Mouse (Mus musculus) CD4-positive naive resting alpha-beta T cell, adult 76 days (primary cell): ENCODE measurements around the gene Mlx. TPM values are rescaled to one million over a fixed set of nuclear protein-coding genes. Genes with fewer than 3 reads are reported as not detected.

ENCODE experiments used
- total RNA-seq: library from RNA; stranded (reverse); gene quantifications from one replicate; pipeline ENCODE4 v1.2.4, GENCODE M21; 2023

Gene Mlx
- 31.3 TPM for total RNA-seq

DNA sequence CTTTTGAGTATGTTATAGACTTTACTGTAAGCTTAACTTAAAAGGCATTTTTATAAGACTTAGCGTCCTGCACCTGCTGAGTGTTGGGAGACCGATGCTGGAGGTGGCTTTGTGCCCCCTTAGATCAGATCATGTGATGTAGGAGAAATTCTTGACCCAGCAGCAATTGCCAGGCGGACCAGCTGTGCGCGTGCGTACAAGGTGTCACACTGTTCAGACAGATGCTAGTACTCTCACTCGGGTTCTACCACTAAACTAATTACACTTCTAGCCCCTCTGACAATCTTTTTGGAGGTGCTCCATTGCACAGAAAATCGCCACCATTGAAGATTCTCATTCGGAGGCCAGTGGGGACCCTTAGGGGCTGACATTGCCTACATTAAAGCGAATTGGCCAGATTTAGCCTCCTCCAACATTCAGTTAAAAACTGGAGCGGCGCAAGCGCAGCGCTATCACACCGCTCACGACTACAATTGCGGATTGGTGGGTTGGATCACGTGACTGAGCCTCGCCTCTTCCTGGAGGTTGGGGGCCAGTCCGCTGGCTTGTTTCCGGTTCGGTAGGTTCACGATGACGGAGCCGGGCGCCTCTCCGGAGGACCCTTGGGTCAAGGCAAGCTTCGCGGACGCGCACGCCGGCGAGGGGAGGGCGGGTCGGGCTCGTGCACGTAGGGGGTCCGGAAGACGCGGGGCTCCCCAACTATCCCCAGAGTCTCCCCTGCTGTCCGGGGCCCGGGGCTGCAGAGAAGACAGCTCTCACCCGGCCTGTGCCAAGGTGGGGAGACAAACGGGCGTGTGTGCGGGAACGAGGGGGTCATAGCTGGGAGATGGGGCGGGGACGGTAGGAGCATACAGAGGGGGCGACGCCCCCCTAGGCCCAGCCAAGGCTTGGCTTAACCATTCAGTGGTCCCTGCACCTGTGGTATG lies at the start of gene Mlx:
Gene Mlx (plus strand): TSS at position 522 of the 926 bp plus-strand sequence.

DNA sequence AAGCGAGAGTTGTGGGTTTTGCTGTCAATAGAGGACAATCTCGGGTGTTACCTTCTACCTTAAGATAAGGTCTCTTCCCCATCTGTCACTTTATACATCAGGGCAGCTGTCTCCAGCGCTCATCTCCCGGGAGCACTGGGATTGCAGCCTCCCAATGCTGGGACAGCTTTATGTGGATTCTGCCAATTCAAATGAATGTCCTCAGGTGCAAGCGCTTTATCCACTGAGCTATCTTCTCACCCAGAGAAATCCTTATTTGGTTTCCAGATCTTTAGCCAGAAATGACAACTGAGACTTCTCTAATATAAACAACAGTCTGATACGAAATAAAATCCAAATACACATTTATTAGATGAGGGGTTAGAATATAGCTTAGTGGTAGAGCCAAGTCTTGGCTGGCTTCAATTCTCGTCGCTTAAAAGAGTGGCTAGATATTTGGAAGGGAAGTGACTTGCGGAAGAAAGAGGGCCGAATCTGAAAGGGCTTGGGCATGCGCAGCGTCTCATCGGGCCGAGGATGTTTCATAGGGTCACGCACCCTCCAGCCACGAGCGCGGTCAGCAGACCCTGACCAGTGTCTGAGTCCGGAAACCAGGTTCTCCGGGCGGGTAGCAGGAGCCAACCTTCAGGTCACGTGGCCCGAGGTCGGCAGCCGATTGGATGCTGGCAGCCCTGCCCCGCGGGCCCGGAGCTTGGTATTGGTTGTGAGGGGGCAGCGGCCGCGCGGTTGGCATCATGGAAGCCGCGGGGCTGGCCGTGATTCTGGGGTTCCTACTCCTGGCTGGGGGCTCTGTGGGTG lies 17.5 kb upstream of the Mlx start, which contains the start of gene Naglu:
Gene Naglu (plus strand): TSS at position 622 of the 798 bp plus-strand sequence.

DNA sequence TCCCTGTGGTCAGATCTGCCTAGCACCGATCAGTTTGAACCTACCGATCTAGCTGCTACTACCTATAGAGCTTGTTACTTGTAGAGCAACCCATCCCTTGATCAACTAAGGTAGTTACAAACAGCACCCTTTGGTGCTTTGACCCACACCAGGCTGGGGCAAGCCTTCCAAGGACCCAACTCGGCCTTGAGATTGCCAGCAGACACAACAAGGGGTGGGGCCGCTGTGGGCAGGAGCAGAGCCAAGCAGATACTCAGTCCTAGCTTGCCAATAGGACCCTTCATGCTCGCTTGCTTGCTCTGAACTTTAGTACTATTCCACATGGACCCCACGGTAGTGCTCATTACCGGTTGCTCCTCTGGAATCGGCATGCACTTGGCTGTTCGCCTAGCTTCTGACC lies 9.0 kb upstream of the Mlx start, which contains the start of gene Hsd17b1:
Gene Hsd17b1 (plus strand): TSS at position 291 of the 400 bp plus-strand sequence.

DNA sequence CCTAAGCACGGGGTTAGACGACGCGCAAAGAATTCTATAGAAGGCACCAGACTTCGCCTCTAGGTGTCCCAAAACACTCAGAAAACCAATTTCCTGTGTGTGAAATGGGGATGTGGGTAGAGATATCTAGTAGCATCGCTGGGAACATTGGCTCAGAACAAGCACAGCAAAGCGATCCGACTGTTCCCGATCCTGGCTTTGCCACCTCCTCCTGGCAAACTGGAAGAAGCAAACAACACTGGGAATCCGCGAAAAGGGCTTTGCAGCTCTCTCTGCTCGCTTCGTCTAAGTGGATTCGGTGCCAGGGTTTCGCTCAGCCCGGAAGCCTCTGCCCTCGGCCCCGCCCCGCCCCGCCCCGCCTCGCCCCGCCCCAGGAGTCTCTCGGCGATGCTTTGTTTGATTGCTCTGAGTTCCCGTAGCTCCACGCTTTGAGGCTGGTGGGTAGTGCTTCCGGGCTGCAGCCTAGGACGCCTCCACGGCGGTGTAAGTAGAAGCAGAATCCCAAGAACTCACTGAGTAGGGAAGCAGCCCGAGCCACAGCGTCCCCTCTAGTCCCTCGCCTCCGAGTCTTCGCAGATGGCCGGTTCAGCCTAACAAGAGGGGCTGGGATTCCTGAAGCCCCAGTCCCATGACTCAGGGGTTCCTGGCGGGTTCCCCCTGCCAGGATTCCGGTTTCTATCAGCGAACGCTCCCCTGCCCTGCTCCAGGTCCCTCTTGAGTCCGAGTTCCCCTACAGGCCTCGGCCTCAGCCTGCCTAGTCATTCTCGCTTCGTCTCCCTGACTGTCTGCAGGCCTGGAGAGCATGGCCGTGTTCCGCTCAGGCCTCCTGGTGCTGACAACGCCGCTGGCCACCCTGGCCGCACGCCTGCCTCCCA lies 4.6 kb upstream of the Mlx start, which contains the start of gene Coasy:
Gene Coasy (plus strand): TSS at position 358 of the 875 bp plus-strand sequence.

DNA sequence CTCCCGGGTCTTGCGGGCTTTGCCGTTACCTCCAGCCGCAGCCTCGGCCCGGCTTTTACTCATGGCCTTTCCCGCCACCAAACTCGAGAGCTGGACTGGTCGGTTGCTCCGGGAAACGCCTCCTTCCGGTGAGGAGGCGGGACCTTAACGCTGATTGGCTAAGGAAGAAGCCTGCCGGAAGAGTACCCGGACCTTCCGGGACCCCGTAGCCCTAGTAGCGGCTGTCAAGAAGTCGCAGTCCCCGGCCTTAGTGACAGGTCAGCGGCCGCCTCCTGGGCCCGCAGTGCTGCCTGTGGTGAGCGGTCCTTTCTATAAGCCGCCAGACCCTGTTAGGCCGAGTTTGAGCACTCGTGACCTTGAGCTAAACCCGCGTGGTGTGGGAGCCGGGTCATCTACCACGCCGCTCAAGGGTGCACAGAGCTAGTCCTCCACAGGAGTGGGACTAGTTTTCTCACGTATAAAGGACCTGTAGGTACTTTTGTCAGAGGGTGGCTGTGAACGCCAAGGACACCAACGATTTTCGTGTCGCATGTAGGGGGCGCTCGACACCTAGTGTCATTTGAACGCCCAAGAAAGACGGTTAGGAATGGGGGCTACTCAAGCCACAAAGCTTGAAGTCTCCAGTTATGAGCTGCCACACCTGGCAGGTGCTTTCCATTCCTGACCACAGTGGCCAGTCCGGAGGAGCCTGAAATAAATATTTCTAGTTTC lies 8.4 kb downstream of the Mlx start, which contains the start of gene Psmc3ip:
Gene Psmc3ip (minus strand): TSS at position 123 of the 711 bp plus-strand sequence.

DNA sequence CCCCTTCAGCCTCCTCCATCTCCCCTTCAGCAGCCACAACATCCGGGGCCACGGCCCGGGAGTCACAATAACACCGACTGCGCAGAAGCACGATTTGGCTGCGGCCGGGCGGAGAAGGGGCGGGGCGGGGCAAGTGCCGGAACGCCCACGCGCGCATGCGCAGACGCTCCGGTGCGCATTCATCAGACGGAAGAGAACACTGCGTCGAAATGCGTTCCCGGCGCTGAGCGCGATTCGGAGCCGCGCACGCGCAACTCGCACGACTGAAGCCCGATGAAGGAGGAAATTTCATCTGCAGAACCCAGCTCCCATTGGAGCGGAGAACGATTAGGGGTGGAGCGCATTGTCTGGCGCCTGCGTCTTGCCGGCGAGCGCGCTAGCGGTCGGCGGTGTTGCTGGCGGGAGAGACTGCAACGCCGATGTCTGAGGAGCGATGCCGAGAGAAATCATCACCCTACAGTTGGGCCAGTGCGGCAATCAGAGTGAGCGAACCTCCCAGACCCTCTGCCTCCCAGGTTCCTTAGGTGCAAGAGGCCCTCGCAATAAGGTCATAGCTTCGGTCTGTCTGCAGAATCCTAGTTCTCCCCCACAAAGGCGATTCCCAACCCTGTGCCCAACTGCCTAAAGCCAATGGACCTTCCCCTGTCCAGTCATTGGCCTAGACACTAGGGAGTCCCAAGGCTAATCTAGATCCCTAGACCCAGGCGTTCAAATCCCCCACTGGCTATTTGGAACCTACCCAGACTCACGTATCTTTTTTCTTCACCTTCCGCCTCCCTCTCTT lies 32.9 kb downstream of the Mlx start, which contains the start of the genes Retreg3 and Tubg1:
Gene Retreg3 (minus strand): TSS at position 133 of the 784 bp plus-strand sequence.
Gene Tubg1 (plus strand): TSS at position 178 of the 784 bp plus-strand sequence.

Other genes with a start within 250 kb of the Mlx start
- 172 TPM for gene Stat5b, start 236.6 kb upstream of the Mlx start, total RNA-seq
- 194 TPM for gene Stat5a, start 227.9 kb upstream of the Mlx start, total RNA-seq
- gene Stat3, start 147.7 kb upstream of the Mlx start, total RNA-seq, result 380 TPM
- 0.15 TPM for gene Cavin1, start 116.4 kb upstream of the Mlx start, total RNA-seq
- 7.9 TPM for gene Atp6v0a1, start 77.8 kb upstream of the Mlx start, total RNA-seq
- gene Naglu, start 17.3 kb upstream of the Mlx start, total RNA-seq, result 10.0 TPM
- not detected for gene Hsd17b1, start 8.9 kb upstream of the Mlx start, total RNA-seq
- gene Coasy, start 4.7 kb upstream of the Mlx start, total RNA-seq, result 11.0 TPM
- 1.8 TPM for gene Psmc3ip, start 8.2 kb downstream of the Mlx start, total RNA-seq
- 78.0 TPM for gene Retreg3, start 32.6 kb downstream of the Mlx start, total RNA-seq
- gene Tubg1, start 32.7 kb downstream of the Mlx start, total RNA-seq, result 12.4 TPM
- gene Tubg2, start 68.6 kb downstream of the Mlx start, total RNA-seq, result 1.7 TPM
- 0.32 TPM for gene Cntnap1, start 83.2 kb downstream of the Mlx start, total RNA-seq
- gene Plekhh3, start 84.1 kb downstream of the Mlx start, total RNA-seq, result 0.35 TPM
- gene Ccr10, start 88.2 kb downstream of the Mlx start, total RNA-seq, result not detected
- gene Ezh1, start 139.2 kb downstream of the Mlx start, total RNA-seq, result 72.5 TPM
- gene Ramp2, start 158.8 kb downstream of the Mlx start, total RNA-seq, result not detected
- gene Vps25, start 166.4 kb downstream of the Mlx start, total RNA-seq, result 73.4 TPM
- 1.8 TPM for gene Wnk4, start 173.3 kb downstream of the Mlx start, total RNA-seq
- gene Cntd1, start 191.7 kb downstream of the Mlx start, total RNA-seq, result not detected
- gene Coa3, start 191.8 kb downstream of the Mlx start, total RNA-seq, result 21.3 TPM
- gene Becn1, start 215.0 kb downstream of the Mlx start, total RNA-seq, result 178 TPM
- gene Psme3, start 228.9 kb downstream of the Mlx start, total RNA-seq, result 124 TPM
- 17.0 TPM for gene Aoc2, start 237.8 kb downstream of the Mlx start, total RNA-seq
- 1.00 TPM for gene Aoc3, start 243.3 kb downstream of the Mlx start, total RNA-seq